Mouse (Mus musculus) monocyte, adult 5-6 weeks (primary cell): ENCODE results near the gene Rnf208. TPM values are rescaled to one million over a fixed set of nuclear protein-coding genes. Genes with fewer than 3 reads are reported as not detected.

ENCODE experiments used
- ATAC-seq: fragments of 153-309, 156-312 bp; replicated peaks from 2 replicates; pipeline ENCODE4 v1.8.0; 2017; ENCODE audit warnings: mild to moderate bottlenecking; ENCODE audit not compliant: low TSS enrichment, insufficient number of reproducible peaks, severe bottlenecking, poor library complexity, low FRiP score
- total RNA-seq: library from RNA; stranded (forward); fragments of 200-1000, 200-491, 200-594 nt; gene quantifications from 3 replicates; pipeline ENCODE4 v1.2.3, GENCODE M21; 2017

Gene Rnf208
- total RNA-seq, 1 experiment from 2014 or later: not detected

DNA sequence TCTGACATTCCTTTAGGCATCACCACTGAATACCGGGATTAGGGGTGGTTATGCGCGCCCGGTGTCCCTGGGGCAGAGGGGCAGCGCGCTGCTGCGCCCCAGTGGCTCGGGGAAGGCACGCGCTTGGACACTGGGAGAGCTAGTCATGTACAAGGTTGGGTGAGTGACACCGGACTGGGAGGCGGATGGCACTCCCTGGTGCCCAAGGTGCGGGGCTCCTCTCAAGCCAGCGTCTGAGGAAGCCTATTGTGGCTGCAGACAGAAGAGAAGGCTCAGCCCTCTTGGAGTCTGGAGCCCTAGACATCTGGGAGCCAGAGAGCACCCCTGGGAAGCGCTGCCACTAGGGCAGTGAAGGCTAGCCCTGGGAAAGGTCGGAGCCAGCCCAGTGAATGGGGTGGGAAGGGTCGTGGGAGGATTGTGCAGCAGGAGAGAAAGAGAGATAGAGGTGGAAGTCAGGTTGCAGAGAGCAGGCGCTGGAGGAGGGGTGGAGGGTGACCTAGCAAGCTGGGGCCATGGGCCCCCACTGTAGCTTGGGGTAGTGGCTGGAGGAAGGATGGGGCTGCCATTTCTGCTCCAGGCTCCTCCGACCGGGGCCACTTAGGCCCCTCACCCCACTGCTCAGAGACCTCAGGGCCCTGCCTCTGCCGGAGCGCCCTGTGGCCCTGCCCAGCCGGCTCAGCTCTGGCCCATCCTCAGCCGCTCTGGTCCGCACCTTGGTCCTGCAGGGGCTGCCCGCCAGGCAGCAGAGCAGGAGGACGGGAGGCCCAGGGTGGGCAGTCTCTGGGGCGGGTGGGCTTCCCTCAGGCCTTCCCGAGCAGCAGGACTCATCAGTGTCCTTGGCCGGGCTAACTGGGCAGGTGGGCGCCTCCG, 49.4 kb downstream of the Rnf208 start:
- ATAC-seq: no peak

GRCm38 (mm10) chr2:25292054-25292544, 50.0 kb downstream of the Rnf208 start:
- ATAC-seq: no peak

DNA sequence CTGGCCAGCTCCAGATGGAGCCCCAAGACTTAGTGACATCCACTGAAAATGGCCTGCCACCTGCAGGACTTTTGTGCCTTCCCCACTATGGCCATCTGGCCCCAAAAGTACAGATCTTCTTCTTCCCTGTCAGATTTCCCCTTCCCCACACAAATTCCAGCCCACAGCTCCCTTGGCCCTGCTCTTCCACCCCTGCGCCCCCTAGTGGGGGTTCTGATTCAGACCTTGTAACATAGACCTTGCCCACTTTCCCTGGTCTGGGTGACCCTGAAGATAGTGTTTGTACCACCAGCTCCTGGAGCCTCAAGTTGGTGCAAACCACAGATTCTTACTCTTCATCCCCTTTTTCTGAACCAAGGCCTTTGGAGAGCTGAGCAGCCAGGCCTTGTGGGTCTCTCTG, 50.8 kb downstream of the Rnf208 start:
- ATAC-seq: no peak

- ATAC-seq: no peak
These were observed 51.7 kb downstream of the Rnf208 start for GRCm38 (mm10) chr2:25293706-25294105.

Other genes starting within 250 kb of the Rnf208 start
- gene Nsmf, start 187.9 kb upstream of the Rnf208 start, total RNA-seq: 7.6 to 28.3 TPM (median 20.0 TPM) in 3 replicates
- gene Entpd8, start 162.0 kb upstream of the Rnf208 start, total RNA-seq: not detected in 3 replicates
- 0.78 TPM in 1 of 3 replicates, not detected in the others for gene Noxa1, start 147.1 kb upstream of the Rnf208 start, total RNA-seq
- gene Nrarp, start 61.5 kb upstream of the Rnf208 start, total RNA-seq: 22.3 to 51.8 TPM (median 24.4 TPM) in 3 replicates
- 28.8 to 64.7 TPM (median 31.0 TPM) in 3 replicates for gene Tor4a, start 45.4 kb upstream of the Rnf208 start, total RNA-seq
- 82.8 to 113 TPM (median 105 TPM) in 3 replicates for gene Nelfb, start 30.8 kb upstream of the Rnf208 start, total RNA-seq
- gene Stpg3, start 27.6 kb upstream of the Rnf208 start, total RNA-seq: not detected in 3 replicates
- gene Fam166a, start 23.5 kb upstream of the Rnf208 start, total RNA-seq: not detected in 3 replicates
- gene Tubb4b, start 17.6 kb upstream of the Rnf208 start, total RNA-seq: 161 to 206 TPM (median 166 TPM) in 3 replicates
- gene Slc34a3, start 7.9 kb upstream of the Rnf208 start, total RNA-seq: not detected in 3 replicates
- not detected in 3 replicates for gene Rnf224, start 5.5 kb upstream of the Rnf208 start, total RNA-seq
- not detected in 3 replicates for gene Cysrt1, start 197 bp downstream of the Rnf208 start, total RNA-seq
- 4.5 to 4.9 TPM in 2 of 3 replicates, not detected in the other for gene AL732309.1, start 4.6 kb downstream of the Rnf208 start, total RNA-seq
- 12.2 to 16.8 TPM (median 15.6 TPM) in 3 replicates for gene Tmem203, start 13.2 kb downstream of the Rnf208 start, total RNA-seq
- gene Tprn, start 20.4 kb downstream of the Rnf208 start, total RNA-seq: 7.1 to 9.2 TPM (median 8.4 TPM) in 3 replicates
- 31.8 to 50.4 TPM (median 32.4 TPM) in 3 replicates for gene Ssna1, start 30.2 kb downstream of the Rnf208 start, total RNA-seq
- 42.6 to 64.9 TPM (median 43.8 TPM) in 3 replicates for gene Anapc2, start 30.2 kb downstream of the Rnf208 start, total RNA-seq
- not detected in 3 replicates for gene Tmem210, start 45.9 kb downstream of the Rnf208 start, total RNA-seq
- gene Lrrc26, start 47.7 kb downstream of the Rnf208 start, total RNA-seq: not detected in 3 replicates
- gene Grin1, start 76.9 kb downstream of the Rnf208 start, total RNA-seq: 0.49 TPM in 1 of 3 replicates, not detected in the others
- 31.6 to 66.4 TPM (median 33.3 TPM) in 3 replicates for gene Man1b1, start 90.1 kb downstream of the Rnf208 start, total RNA-seq
- 24.8 to 101 TPM (median 57.4 TPM) in 3 replicates for gene Dpp7, start 114.1 kb downstream of the Rnf208 start, total RNA-seq
- 6.6 to 19.5 TPM (median 12.9 TPM) in 3 replicates for gene Uap1l1, start 123.4 kb downstream of the Rnf208 start, total RNA-seq
- gene Sapcd2, start 130.1 kb downstream of the Rnf208 start, total RNA-seq: 4.3 TPM in 1 of 3 replicates, not detected in the others
- gene Entpd2, start 153.6 kb downstream of the Rnf208 start, total RNA-seq: not detected in 3 replicates
- not detected in 3 replicates for gene Npdc1, start 157.1 kb downstream of the Rnf208 start, total RNA-seq
- gene Fut7, start 181.0 kb downstream of the Rnf208 start, total RNA-seq: 8.9 to 13.9 TPM (median 11.0 TPM) in 3 replicates
- gene Abca2, start 186.4 kb downstream of the Rnf208 start, total RNA-seq: 16.8 to 46.8 TPM (median 17.5 TPM) in 3 replicates
- gene Clic3, start 214.6 kb downstream of the Rnf208 start, total RNA-seq: not detected in 3 replicates
- 21.4 to 39.6 TPM (median 32.9 TPM) in 3 replicates for gene Paxx, start 218.8 kb downstream of the Rnf208 start, total RNA-seq
- not detected in 3 replicates for gene Ptgds, start 227.8 kb downstream of the Rnf208 start, total RNA-seq